Mouse (Mus musculus) embryonic facial prominence, embryonic 10.5 days (tissue): ENCODE measurements at regions not wholly inside any gene's neighbourhood (a gene's known extent, or its start where the extent isn't known, plus 50 kb on each side); places are given as distances from the start of the nearest gene placed in this dataset.
"Not testable (repeated sequence)": the region's sequence is repeated elsewhere in the genome, so short reads cannot be mapped to it uniquely, and the experiment has no call there.

ENCODE experiments used
- DNase-seq: peaks from one replicate; pipeline ENCODE4 v3.0.0-alpha.2; 2017; ENCODE audit warnings: low spot score
- H3K27ac ChIP-seq: fragments of 300-500 bp; sonication (generic); replicated peaks from 2 replicates; pipeline ENCODE4 v1.5.1; 2016; ENCODE audit warnings: mild to moderate bottlenecking
- H3K27me3 ChIP-seq: fragments of 300-500 bp; sonication (generic); replicated peaks from 2 replicates; pipeline ENCODE4 v1.6.1; 2016; ENCODE audit warnings: low read depth, mild to moderate bottlenecking; ENCODE audit not compliant: poor library complexity, severe bottlenecking
- H3K36me3 ChIP-seq: fragments of 300-500 bp; sonication (generic); replicated peaks from 2 replicates; pipeline ENCODE4 v1.6.1; 2016; ENCODE audit warnings: mild to moderate bottlenecking, moderate library complexity
- H3K4me1 ChIP-seq: fragments of 300-500 bp; sonication (generic); 2 replicates; pipeline ENCODE4 v1.6.1; 2016
- H3K4me3 ChIP-seq: fragments of 300-500 bp; sonication (generic); 2 replicates; pipeline ENCODE4 v1.5.1; 2016; ENCODE audit warnings: mild to moderate bottlenecking, moderate library complexity
- H3K9me3 ChIP-seq: fragments of 300-500 bp; sonication (generic); 2 replicates; pipeline ENCODE4 v1.6.1; 2016; ENCODE audit warnings: mild to moderate bottlenecking
- WGBS: fragments of 180-500 bp; shearing (Covaris S2); methylation state at CpG from one replicate; pipeline ENCODE4 v1.1.7; 2016; 5-methylcytosine and 5-hydroxymethylcytosine counted together

DNA sequence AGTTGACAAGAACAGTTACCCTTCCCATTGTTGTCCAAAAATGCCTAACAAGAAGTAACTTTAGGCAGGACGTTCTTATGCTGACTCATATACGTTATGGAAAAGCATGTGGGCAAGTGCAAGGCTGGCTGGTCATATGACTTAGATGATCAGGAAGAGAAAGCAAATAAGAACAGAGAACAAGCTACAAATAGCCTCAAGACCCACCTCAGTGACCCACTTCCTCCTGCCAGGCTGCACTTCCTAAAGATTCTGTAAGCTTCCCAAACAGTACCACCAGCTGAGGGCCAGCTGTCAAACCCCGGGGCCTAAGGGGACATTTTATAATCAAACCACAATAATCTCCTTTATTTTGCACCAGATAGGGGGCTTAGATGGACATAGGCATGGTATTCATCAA lies 628.9 kb upstream of the Gm19410 start:
- Histone ChIP-seq H3K27me3 (no peaks in the 10 kb centered on the region), H3K4me3 (no peak overlapping the region), H3K9me3 (no peaks in the 10 kb centered on the region), H3K4me1 (no peaks in the 10 kb centered on the region), H3K36me3 (no peaks in the 10 kb centered on the region), H3K27ac (no peak overlapping the region)
- WGBS = 86% methylated on average over 3 of the region's 3 CpGs
- no peak for DNase-seq

DNA sequence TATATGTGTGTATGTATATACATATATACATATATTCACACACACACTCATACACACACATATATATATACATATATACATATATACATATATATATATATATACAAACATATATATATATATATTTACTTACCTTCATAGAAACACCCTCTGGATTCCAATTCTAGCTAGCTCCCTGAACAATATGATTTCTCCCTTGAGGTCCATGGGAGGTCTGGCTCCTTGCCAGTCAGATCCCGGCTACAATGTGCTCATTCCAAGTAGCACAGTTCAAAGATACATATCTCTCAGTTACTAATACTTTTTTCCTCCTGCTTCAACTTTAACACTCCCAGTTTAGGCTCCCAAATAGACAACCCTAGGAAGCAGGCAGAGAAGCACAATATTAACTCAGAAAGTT lies 624.8 kb upstream of the Gm19410 start:
- Histone ChIP-seq H3K4me1 (peaks cover 11% of the 10 kb centered on the region), H3K36me3 (no peaks in the 10 kb centered on the region), H3K27me3 (0 out of 2 replicates have a peak, but pooled peaks cover 4% of the 10 kb centered on the region), H3K4me3 (no peak overlapping the region), H3K27ac (no peak overlapping the region), H3K9me3 (no peaks in the 10 kb centered on the region)
- DNase-seq = no peak
- WGBS = 94% methylated on average over 1 of the region's 1 CpGs

DNA sequence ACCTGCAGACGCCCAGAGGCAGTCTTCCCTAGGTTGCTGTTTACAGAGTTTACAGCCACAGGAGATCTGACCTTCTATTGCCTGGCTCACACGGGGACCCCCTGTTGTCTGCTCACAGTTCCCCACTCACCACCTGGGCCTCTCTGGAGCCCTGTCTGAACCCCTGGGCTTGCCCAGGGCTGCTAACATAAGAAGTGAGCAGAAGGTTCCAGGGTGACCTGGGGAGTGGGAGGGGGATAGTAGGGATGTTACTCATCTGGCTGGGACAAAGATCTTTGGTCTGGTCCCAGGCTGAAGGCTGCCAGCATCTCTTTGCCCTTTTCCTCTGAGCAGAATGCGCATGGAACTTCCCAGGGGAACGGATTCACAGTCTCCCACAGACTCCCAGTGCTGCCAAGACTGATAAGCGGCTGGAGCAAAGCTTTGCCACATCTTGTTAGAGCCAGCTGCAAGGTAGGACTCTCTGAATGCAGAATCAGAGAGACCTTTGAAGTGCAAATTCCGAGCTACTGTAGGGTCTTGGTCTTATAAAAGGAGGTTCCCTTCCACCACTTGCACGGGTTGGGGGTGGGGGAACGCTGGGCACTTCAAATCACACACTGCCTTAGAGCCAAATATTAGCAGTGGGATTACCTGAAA lies 622.5 kb upstream of the Gm19410 start:
- 0 out of 2 replicates have a peak, but pooled peaks cover 4% of the 10 kb centered on the region for H3K27me3 ChIP-seq
- H3K9me3 ChIP-seq = no peaks in the 10 kb centered on the region
- no peaks in the 10 kb centered on the region for H3K36me3 ChIP-seq
- WGBS = 28% methylated on average over 8 of the region's 8 CpGs
- H3K27ac ChIP-seq = no peak overlapping the region
- DNase-seq = no peak
- peaks cover 11% of the 10 kb centered on the region for H3K4me1 ChIP-seq
- H3K4me3 ChIP-seq = no peak overlapping the region

DNA sequence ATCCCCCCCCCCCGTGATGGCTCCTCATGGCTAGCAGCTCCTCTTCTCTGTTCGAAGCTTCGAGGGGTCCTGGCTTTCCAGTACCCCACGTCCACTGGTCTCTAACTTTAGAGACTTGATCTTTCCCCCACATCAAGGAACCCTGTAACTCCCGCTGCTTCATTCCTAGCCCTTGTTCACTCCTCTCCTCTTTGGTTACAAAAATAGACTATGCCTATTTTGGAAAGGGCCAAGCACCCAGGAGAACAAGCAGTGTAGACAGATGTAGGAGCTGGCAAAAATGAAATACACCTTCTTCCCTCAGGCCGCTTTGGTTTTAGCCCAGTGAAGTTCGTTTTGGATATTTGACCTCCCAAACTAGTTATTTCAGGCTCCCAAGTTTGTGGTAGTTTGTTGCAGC lies 621.9 kb upstream of the Gm19410 start:
- H3K36me3 ChIP-seq = no peaks in the 10 kb centered on the region
- no peak for DNase-seq
- peaks cover 11% of the 10 kb centered on the region for H3K4me1 ChIP-seq
- H3K9me3 ChIP-seq = no peaks in the 10 kb centered on the region
- no peak overlapping the region for H3K4me3 ChIP-seq
- no peak overlapping the region for H3K27ac ChIP-seq
- WGBS = 64% methylated on average over 7 of the region's 7 CpGs
- 0 out of 2 replicates have a peak, but pooled peaks cover 4% of the 10 kb centered on the region for H3K27me3 ChIP-seq

DNA sequence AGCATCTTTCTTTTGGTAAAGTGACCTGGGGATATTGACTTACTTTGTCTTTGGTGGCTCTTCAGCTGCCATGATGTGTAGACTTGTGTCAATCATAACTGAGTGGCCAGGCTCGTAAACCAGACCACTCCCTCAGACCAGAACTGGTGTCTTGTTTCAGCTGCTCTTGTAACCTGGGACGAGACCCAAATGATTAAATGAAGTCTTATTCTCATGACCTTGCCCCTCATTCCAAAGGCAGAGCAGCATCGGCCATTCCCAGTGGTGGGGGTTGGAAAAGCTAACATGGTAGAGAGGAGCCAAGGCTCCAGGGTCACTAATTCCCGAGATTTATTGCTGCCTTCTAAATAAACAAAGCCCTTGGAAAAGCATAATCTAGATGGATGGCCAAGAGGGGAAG lies 621.2 kb upstream of the Gm19410 start:
- Histone ChIP-seq H3K27me3 (0 out of 2 replicates have a peak, but pooled peaks cover 4% of the 10 kb centered on the region), H3K9me3 (no peaks in the 10 kb centered on the region), H3K4me1 (peaks cover 11% of the 10 kb centered on the region), H3K4me3 (no peak overlapping the region), H3K36me3 (no peaks in the 10 kb centered on the region), H3K27ac (no peak overlapping the region)
- 44% methylated on average over 4 of the region's 4 CpGs for WGBS
- DNase-seq = no peak

DNA sequence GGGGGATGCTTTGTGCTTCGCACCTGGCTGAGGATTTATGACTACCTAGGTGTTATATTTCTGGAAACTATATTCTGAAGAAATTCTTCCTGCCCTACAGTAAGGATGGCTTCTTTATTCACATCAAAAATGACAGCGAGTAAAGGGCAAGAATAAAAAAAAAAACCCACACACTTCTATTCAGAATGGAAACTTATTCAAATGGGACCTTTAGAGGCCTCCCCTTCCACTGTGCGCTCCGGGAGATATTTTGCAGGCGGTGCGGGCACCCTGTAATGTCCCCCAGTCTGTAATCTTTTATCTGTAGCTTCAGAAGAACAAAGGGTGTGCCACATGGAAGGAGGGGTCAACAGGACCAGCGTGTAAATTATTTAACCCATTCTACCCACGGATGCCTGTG lies 618.1 kb upstream of the Gm19410 start:
- Histone ChIP-seq H3K27ac (no peak overlapping the region), H3K27me3 (0 out of 2 replicates have a peak, but pooled peaks cover 4% of the 10 kb centered on the region), H3K4me3 (no peak overlapping the region), H3K36me3 (no peaks in the 10 kb centered on the region), H3K9me3 (no peaks in the 10 kb centered on the region), H3K4me1 (peaks cover 11% of the 10 kb centered on the region)
- 89% methylated on average over 8 of the region's 8 CpGs for WGBS
- DNase-seq = no peak

- peaks cover 9% of the 10 kb centered on the region for H3K4me1 ChIP-seq
- no peak for DNase-seq
- no peaks in the 10 kb centered on the region for H3K36me3 ChIP-seq
- H3K9me3 ChIP-seq = no peaks in the 10 kb centered on the region
- H3K27ac ChIP-seq = no peak overlapping the region
- WGBS = 94% methylated on average over 8 of the region's 8 CpGs
- 0 out of 2 replicates have a peak, but pooled peaks cover 3% of the 10 kb centered on the region for H3K27me3 ChIP-seq
- no peak overlapping the region for H3K4me3 ChIP-seq
Observed at GRCm38 (mm10) chr8:35147967-35148366, 617.6 kb upstream of the Gm19410 start.

DNA sequence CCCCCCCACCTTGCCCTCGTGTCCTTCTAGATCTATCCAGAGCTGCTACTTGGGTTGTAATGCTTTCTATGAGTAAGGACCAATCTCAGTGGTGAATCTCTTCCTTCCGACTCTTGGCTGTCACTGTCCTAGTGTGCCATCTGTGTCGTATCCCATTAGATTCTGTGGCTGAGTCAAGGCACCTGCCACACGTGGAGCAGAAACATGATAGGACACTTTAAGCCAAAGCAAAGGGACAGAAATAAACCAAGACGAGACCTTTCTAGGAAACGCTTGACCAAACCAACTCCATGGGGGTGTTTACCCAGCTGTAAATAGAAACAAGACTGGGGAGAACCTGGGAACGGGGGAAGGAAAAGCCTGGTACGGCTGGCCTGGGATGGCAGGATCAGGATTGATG lies 613.0 kb upstream of the Gm19410 start:
- H3K36me3 ChIP-seq = no peaks in the 10 kb centered on the region
- H3K27me3 ChIP-seq = no peaks in the 10 kb centered on the region
- no peak overlapping the region for H3K27ac ChIP-seq
- WGBS = 72% methylated on average over 8 of the region's 8 CpGs
- H3K9me3 ChIP-seq = no peaks in the 10 kb centered on the region
- H3K4me1 ChIP-seq = peaks cover 4% of the 10 kb centered on the region; the same call in 1 of the 2 replicates
- DNase-seq = no peak
- no peak overlapping the region for H3K4me3 ChIP-seq

DNA sequence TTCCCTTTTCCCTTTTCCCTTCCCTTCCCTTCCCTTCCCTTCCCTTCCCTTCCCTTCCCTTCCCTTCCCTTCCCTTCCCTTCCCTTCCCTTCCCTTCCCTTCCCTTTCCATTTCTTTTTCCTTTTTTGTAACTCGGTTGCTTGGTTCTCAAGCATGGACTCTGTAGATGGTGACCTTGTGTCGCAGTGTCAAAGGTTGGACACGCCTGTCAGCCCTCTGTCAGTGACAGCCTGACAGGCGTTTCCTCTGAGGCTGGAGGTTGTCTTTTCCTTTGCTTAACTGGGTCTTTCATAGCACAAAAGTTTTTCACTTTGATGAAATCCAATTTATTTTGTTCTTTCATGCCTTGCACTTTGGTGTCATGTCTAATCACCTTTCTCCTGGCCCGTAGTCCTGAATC lies 609.3 kb upstream of the Gm19410 start:
- Histone ChIP-seq H3K4me3 (no peak overlapping the region), H3K27me3 (no peaks in the 10 kb centered on the region), H3K36me3 (no peaks in the 10 kb centered on the region), H3K9me3 (no peaks in the 10 kb centered on the region), H3K27ac (no peak overlapping the region), H3K4me1 (peaks cover 18% of the 10 kb centered on the region)
- DNase-seq = peak; percentile 35
- WGBS = 15% methylated on average over 5 of the region's 5 CpGs

- 78% methylated on average over 6 of the region's 6 CpGs for WGBS
- DNase-seq = no peak
- Histone ChIP-seq H3K27ac (no peak overlapping the region), H3K4me3 (no peak overlapping the region), H3K9me3 (no peaks in the 10 kb centered on the region), H3K4me1 (peaks cover 18% of the 10 kb centered on the region), H3K36me3 (no peaks in the 10 kb centered on the region), H3K27me3 (no peaks in the 10 kb centered on the region)
Observed at GRCm38 (mm10) chr8:35157711-35158110, 607.9 kb upstream of the Gm19410 start.

GRCm38 (mm10) chr8:35159329-35159728 lies 606.3 kb upstream of the Gm19410 start:
- DNase-seq = peak; percentile 75
- Histone ChIP-seq H3K9me3 (no peaks in the 10 kb centered on the region), H3K27ac (no peak overlapping the region), H3K36me3 (no peaks in the 10 kb centered on the region), H3K4me1 (peaks cover 18% of the 10 kb centered on the region), H3K27me3 (no peaks in the 10 kb centered on the region), H3K4me3 (0 out of 2 replicates have a peak overlapping the region, but pooled peaks have one; percentile 18)
- WGBS = 25% methylated on average over 12 of the region's 12 CpGs

- Histone ChIP-seq H3K27ac (no peak overlapping the region), H3K27me3 (no peaks in the 10 kb centered on the region), H3K9me3 (no peaks in the 10 kb centered on the region), H3K4me3 (no peak overlapping the region), H3K4me1 (peaks cover 18% of the 10 kb centered on the region), H3K36me3 (no peaks in the 10 kb centered on the region)
- WGBS = 89% methylated on average over 12 of the region's 12 CpGs
- no peak for DNase-seq
Observed at GRCm38 (mm10) chr8:35160230-35160629, 605.4 kb upstream of the Gm19410 start.

- not testable (repeated sequence) for H3K4me3 ChIP-seq, H3K27me3 ChIP-seq, DNase-seq, H3K27ac ChIP-seq, H3K36me3 ChIP-seq, H3K9me3 ChIP-seq
- 91% methylated on average over 4 of the region's 4 CpGs for WGBS
- H3K4me1 ChIP-seq = peaks cover 14% of the 10 kb centered on the region
Observed at GRCm38 (mm10) chr8:35162166-35162565, 603.4 kb upstream of the Gm19410 start.
